ENCODE assay signal across 25 mouse cellular contexts in the genomic region with DNA sequence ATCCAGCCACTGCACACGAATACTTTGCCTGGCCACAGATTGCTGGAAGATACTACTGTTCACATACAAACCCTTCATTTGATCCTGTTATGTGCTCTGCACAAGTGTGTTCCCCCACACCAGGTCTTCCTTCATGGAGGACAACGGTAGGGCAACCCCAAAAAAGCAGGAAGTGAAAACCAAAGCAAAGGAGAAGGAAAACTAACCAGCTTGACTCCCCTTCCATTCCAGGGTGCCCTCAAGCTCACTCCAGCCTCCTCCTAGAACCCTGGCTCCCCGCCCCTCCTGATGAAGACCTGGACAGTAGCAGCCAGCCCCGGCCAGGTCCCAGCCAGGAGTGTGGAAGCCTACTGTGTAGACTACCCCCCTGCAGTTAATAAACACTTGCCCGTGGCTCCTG. TPM values are rescaled to one million over a fixed set of nuclear protein-coding genes. Genes with fewer than 3 reads are reported as not detected.
"Had no signal": no experiment of that assay in that cellular context is flagged by ENCODE, and none has a peak within 500 bp of the region (broad histone marks: within the 10 kb centered on the region; RNA-seq: fewer than 3 reads in every experiment).

No protein-coding gene starts in this region.

- DNase-seq: cerebellum, adult 18-20 months; cerebellum, adult 2 months; cerebellum, adult 8-10 months; cerebellum, adult 9-10 months; cerebellum, adult 9-11 months; cerebellum, postnatal 14 days; cerebellum, postnatal 25 days; cerebellum, postnatal 36 days; embryo, embryonic 11 days; forebrain, postnatal 0 days; gastrocnemius, adult 2 months; gastrocnemius, postnatal 10 days; gastrocnemius, postnatal 14 days; gastrocnemius, postnatal 25 days; gastrocnemius, postnatal 36 days; heart, adult 11 months; heart, adult 18-20 months; heart, adult 2 months had no signal

- ATAC-seq: forebrain, embryonic 13.5 days; forebrain, embryonic 14.5 days; forebrain, embryonic 15.5 days; forebrain, embryonic 16.5 days; forebrain, postnatal 0 days had no signal

RNA-seq across cellular contexts. Expression of a gene that starts 3.6 kb away (rescaled TPM):
- total RNA-seq: gastrocnemius, adult 18-20 months; gastrocnemius, adult 2 months; gastrocnemius, adult 8-10 months; gastrocnemius, postnatal 10 days; gastrocnemius, postnatal 14 days; gastrocnemius, postnatal 25 days; gastrocnemius, postnatal 36 days; heart, adult 18-20 months; heart, adult 2 months had no signal

RNA-seq across cellular contexts. Expression of a gene that starts 29.3 kb away (rescaled TPM):
- total RNA-seq: gastrocnemius, adult 18-20 months; gastrocnemius, adult 2 months; gastrocnemius, adult 8-10 months; gastrocnemius, postnatal 10 days; gastrocnemius, postnatal 14 days; gastrocnemius, postnatal 25 days; gastrocnemius, postnatal 36 days; gastrocnemius, postnatal 4 days had no signal

RNA-seq across cellular contexts. Expression of a gene that starts 37.7 kb away (rescaled TPM):
- total RNA-seq: forebrain, postnatal 0 days; gastrocnemius, adult 18-20 months; gastrocnemius, adult 2 months; gastrocnemius, postnatal 10 days; gastrocnemius, postnatal 14 days; gastrocnemius, postnatal 25 days; gastrocnemius, postnatal 36 days; gastrocnemius, postnatal 4 days; heart, adult 18-20 months; heart, adult 2 months had no signal

RNA-seq across cellular contexts. Expression of a gene that starts 57.5 kb away (rescaled TPM):
- total RNA-seq: forebrain, postnatal 0 days; gastrocnemius, adult 18-20 months; gastrocnemius, adult 2 months; gastrocnemius, adult 8-10 months; gastrocnemius, postnatal 10 days; gastrocnemius, postnatal 14 days; gastrocnemius, postnatal 25 days; gastrocnemius, postnatal 36 days; gastrocnemius, postnatal 4 days; heart, adult 18-20 months; heart, adult 2 months had no signal
